Mouse (Mus musculus) cerebellum, postnatal 14 days (tissue): ENCODE data around the gene Slc1a3.

Experiments used
- DNase-seq, 2 experiments: peaks; one replicate each; pipeline ENCODE4 v3.0.0; 2021; ENCODE audit warnings: mixed read lengths in 2 of 2

The Slc1a3 gene

GRCm38 (mm10) chr15:8710146-8711006, at the start of gene Slc1a3:
Slc1a3 (minus strand) TSS chr15:8710764.
- DNase-seq: peak; percentile 48 to 57

GRCm38 (mm10) chr15:8759026-8759425, 48.5 kb upstream of the Slc1a3 start:
- DNase-seq: no peak

- no peak for DNase-seq
These were observed 45.9 kb upstream of the Slc1a3 start for GRCm38 (mm10) chr15:8756441-8756840.

GRCm38 (mm10) chr15:8749762-8750161, 39.2 kb upstream of the Slc1a3 start:
- no peak for DNase-seq

- DNase-seq: no peak
These were observed 38.2 kb upstream of the Slc1a3 start for GRCm38 (mm10) chr15:8748771-8749170.

GRCm38 (mm10) chr15:8741593-8741992, 31.0 kb upstream of the Slc1a3 start:
- no peak for DNase-seq

- DNase-seq: no peak
These were observed 30.2 kb upstream of the Slc1a3 start for GRCm38 (mm10) chr15:8740724-8741123.

- DNase-seq: peak; percentile 72 to 76
These were observed 27.6 kb upstream of the Slc1a3 start for GRCm38 (mm10) chr15:8738156-8738555.

- no peak for DNase-seq
These were observed 23.8 kb upstream of the Slc1a3 start for GRCm38 (mm10) chr15:8734363-8734739.

- no peak for DNase-seq
These were observed 23.3 kb upstream of the Slc1a3 start for GRCm38 (mm10) chr15:8733669-8734362.

GRCm38 (mm10) chr15:8728861-8729260, 18.3 kb upstream of the Slc1a3 start:
- DNase-seq: no peak

- DNase-seq: no peak
These were observed 12.0 kb upstream of the Slc1a3 start for GRCm38 (mm10) chr15:8722386-8723100.

GRCm38 (mm10) chr15:8721746-8722145, 11.2 kb upstream of the Slc1a3 start:
- DNase-seq: no peak

GRCm38 (mm10) chr15:8721005-8721404, 10.4 kb upstream of the Slc1a3 start:
- no peak for DNase-seq

GRCm38 (mm10) chr15:8718496-8718895, 7.9 kb upstream of the Slc1a3 start:
- no peak for DNase-seq

- DNase-seq: no peak
These were observed 6.5 kb upstream of the Slc1a3 start for GRCm38 (mm10) chr15:8717021-8717571.

GRCm38 (mm10) chr15:8716330-8716964, 5.9 kb upstream of the Slc1a3 start:
- no peak for DNase-seq

GRCm38 (mm10) chr15:8715666-8716065, 5.1 kb upstream of the Slc1a3 start:
- DNase-seq: no peak

- no peak for DNase-seq
These were observed 1.9 kb upstream of the Slc1a3 start for GRCm38 (mm10) chr15:8712433-8712984.

GRCm38 (mm10) chr15:8711630-8712310, 1.2 kb upstream of the Slc1a3 start:
- DNase-seq: no peak

GRCm38 (mm10) chr15:8709578-8709977, 986 bp downstream of the Slc1a3 start:
- DNase-seq: peak; percentile 61 to 66

- peak; percentile 20 to 36 for DNase-seq
These were observed 4.0 kb downstream of the Slc1a3 start for GRCm38 (mm10) chr15:8706613-8707012.
